Mouse (Mus musculus) frontal cortex, adult (tissue): Measurements from ENCODE around the gene B4gat1.

ENCODE experiments used
- ATAC-seq: cut with Nextera tagmentation; 2 replicates; pipeline ENCODE4 v1.9.2; 2017; ENCODE audit warnings: mild to moderate bottlenecking, moderate library complexity, mixed read lengths; ENCODE audit not compliant: low TSS enrichment

B4gat1 gene

DNA sequence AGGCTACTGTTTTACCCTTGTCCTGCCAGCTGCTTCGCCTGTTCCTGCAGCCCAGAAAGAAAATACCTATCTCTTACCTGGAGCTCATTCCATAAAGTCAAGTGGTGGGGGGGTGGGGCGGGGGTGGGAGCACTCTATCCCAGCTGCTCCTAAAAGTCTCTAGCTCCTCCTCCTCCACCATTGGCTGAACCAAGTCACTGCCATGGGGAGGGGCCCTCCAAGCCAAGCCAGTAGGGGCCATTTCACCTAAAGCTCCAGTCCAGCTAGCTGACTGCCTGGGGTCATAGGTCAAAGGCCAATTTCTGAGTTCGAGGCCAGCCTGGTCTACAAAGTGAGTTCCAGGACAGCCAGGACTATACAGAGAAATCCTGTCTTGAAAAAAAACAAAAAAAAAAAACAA, 5.9 kb upstream of the B4gat1 start:
- ATAC-seq = no peak

DNA sequence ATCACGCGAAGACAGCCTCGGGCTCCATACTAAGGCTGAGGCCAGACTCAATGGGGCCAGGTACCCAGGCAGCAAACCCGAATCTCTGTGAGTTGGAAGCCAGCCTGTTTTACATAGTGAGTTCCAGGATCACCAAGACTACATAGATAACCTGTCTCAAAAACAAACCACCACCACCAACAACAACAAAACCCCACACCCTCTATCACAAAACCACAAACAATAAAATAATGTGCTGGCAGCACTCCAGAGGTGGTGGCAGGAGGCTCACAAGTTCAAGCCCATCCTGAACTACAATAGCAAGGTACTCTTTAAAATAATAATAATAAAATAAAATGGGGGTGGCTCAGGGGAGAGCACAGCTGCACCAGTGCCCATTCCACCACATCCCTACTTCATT, 2.0 kb upstream of the B4gat1 start:
- no peak for ATAC-seq

DNA sequence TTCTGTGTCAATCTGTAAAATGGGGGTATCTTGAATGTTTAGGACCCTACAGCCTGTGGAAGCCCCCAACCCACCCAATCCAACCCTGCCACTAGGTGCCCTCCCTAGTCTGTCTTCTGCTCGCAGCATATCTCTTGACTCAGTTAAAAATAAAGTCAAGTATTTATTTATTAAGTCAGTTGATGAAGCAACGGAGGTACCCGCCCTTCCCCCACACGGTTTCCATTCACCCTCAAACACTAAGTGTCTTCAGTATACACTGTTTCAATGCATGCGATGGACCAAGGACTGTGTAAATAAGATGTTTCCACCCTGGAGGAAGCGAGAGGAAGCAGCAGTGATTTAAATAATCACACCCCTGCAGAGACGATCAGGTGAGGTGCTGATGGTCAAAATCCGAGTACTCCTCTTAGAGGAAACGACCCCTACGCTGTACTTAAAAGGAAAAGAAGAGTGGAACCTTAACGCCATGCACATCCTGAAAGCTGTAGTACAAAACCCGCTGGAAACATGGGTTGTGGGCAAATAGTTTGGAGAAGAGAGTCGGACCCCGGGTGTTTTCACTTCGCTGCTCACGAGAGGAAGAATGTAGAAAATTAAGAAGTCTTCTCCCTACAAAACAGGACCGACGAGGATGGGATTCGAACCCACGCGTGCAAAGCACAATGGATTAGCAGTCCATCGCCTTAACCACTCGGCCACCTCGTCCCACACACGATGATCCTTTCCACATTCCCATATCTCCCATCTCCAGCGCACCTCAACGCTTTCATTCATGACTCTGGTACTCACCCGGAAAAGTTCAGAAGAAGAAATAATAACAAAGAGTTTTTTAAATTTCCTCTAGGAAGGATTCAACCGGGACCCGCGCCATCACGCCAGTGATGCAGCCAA, 701 bp upstream of the B4gat1 start:
- ATAC-seq = 0 out of 2 replicates have a peak, but pooled peaks have one; percentile 22

DNA sequence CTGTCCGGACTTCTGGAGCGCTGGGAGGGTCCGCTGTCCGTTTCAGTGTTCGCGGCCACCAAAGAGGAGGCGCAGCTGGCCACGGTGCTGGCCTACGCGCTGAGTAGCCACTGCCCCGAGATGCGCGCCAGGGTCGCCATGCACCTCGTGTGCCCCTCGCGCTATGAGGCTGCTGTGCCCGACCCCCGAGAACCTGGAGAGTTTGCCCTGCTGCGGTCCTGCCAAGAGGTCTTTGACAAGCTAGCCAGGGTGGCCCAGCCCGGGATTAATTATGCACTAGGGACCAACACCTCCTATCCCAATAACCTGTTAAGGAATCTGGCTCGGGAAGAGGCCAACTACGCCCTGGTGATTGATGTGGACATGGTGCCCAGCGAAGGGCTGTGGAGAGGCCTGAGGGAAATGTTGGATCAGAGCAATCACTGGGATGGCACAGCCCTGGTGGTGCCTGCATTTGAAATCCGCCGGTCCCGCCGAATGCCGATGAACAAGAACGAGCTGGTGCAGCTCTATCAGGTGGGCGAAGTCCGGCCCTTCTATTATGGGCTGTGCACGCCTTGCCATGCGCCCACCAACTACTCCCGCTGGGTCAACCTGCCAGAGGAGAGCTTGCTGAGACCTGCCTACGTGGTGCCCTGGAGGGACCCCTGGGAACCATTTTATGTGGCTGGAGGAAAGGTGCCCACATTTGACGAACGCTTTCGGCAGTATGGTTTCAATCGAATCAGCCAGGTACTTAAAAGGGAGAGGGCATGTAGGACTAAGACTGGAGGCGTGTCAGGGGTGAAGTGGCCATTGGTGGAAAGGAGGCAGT, 882 bp downstream of the B4gat1 start:
- no peak for ATAC-seq

DNA sequence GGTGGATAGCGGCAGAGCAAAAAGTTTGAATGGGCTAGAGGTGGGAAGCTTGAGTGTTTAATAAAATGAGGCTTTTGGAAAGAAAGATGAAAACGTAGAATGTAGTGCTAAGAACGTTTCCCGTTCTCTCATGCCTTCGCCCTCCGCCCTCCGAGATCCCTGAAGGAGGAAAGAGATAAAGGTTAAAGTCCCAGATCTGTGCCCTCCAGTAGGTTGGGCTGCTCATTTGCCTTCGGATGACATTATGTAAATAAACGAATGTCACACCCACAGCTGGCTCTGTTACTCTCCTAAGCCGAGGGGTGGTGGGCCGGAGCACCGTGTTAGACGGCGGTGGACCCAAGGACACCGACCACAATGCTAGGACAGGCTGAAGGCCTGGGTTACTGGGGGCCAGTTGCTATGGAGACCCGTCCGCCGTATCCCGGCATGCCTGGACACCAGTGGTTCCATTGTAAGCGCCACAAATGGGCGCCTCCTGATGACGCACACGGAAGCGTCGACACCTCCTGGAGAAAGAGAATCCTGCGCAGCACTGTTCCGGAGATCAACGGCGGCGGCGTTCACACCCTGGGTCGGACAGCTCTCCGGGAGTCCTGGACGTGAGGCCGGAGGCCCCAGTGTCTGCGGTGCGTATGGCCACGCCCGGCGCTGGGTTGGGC, 2.4 kb downstream of the B4gat1 start, which contains the start of gene Brms1:
TSS of gene Brms1 (plus strand) at position 493 of the 662 bp plus-strand sequence.
- peak; percentile 50 for ATAC-seq

DNA sequence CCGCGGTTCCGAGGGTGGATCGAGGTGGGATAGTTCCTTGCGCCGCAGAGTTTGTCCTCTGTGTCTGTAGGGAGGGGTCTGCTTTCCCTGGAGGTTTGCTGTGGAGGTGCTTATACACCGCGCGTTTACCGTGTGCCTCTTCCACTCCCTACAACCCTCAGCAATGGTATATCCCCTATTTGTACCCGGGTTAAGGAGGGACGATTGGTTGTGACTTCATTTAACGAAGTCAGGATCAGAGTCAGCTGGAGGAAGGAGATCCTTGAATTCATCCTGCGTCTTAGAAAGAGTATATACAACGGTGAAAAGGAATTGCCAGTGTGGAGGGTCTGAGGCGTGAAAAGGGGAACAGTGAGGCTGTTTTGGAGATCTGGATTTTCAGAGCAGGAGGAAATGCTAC, 3.0 kb downstream of the B4gat1 start:
- ATAC-seq = no peak; the same call in 1 of the 2 replicates

DNA sequence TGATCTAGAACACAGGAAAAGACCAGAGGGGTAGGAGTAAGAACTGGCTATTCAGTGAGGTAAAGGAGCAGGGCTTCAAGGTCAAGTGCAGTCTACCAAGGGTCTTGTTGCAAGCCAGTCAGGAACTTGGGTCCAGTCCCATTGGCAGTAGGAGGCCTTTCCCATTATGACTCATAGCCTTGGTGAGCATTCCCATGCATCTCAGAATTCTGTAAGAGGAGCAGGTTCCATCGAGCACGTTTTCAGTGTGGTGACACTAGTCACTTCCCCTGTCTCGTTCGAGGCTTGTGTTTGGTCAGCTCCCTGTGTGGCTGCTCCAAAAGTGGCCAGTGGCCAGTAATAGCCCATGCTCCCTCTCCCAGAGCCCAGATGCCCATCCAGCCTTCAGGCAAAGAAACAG, 6.9 kb downstream of the B4gat1 start:
- no peak for ATAC-seq

DNA sequence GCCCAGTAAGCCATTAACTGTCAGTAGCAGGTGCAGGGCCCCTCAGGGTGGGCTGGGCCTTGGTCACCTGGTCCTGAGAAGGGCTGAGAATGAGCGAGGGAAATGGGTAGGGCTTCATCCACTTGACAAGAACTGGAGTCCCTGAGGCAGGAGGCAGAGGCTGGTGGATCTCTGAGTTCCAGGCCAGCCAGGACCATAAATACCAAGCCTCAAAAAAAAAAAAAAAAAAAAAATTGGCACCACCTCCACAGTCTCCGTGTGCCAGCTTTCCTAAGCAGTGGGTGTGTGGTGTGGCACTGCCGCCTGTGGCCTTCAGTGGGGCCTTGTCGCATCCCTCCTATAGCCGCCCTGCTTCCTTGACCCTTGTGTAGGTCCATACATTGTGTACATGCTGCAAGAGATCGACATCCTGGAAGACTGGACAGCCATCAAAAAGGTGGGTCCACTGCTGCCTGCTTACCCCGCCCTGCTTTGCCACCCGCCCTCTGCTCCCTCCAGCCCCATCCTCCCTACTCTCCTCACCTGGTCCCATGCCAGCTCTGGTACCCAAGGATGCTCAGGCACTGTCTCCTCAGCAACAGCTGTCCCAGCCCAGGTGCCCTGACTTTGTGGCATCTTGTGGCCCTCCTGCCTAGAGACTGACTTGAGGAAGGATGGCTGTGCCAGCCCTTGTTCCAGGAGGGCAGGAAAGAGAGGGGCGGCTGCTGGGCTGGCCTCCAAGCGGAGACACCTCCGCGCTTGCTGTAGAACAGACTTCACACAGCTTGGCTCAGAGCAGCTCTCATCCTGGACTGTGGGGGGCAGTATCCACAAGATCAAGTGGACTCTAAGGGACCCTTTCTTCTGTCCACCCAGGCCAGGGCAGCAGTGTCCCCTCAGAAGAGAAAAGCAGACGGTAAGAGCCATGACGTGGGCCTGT, 9.8 kb downstream of the B4gat1 start:
- peak; percentile 42 for ATAC-seq

DNA sequence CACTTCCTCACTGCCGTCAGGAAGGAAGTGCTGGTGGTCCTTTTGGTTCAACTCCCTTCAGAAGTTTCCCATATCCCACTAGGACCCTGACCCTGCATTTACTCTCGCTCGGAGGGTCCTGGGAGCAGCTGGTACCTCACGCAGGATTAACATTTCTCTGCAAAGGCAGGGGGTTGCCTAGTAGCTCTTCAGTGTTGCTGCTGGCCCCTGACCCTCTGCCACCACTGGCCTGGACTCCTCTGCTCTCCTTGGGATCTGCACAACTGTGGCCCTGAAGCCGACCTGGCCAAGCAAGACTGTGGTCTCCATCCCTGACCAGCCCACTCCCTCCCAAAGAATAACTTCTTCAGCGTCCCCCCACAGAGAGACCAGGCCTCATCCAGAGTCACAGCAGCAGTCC, 10.7 kb downstream of the B4gat1 start:
- ATAC-seq = no peak

DNA sequence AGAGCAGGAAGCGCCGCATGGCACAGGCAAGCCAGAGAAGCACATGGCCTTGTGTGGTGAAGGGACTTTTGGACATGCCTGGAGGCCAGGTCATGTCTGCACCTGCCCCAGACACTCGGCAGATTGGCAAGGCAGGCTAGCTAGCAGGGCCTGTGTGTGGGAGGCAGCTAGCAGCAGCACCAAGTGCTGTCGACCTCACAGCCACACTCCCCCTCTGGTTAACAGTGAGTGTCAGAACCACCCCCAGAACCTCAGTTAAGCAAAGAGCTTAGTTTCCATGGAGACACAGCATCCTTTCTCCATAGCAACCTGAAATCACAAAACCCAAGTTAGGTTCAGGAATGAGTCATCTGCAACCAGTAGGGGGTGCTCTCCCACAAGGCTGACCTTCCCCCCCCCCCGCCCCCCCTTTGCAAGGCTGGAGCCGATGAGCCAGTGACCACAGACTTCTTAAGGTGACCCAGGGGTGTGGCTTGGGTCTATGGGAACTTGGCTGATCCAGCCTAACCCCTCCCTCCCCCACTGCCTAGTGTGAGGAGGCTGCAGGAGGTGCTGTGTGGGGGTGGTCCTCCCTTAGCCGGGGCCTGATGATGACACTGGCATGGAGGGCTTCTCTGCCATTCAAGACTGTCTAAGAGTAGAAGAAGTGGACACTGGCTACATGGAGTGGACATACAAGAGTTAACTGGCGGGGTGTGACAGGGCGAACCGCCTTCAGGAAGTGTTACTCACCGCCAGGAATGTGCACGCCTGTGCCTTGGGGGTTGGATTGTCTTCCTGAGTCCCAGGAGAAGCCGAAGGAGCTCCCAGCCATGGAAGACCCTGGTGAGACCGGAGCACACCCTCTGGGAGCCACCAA, 11.7 kb downstream of the B4gat1 start, which contains the start of gene Rin1:
TSS of gene Rin1 (plus strand) at position 435 of the 859 bp plus-strand sequence.
- ATAC-seq = peak; percentile 55

DNA sequence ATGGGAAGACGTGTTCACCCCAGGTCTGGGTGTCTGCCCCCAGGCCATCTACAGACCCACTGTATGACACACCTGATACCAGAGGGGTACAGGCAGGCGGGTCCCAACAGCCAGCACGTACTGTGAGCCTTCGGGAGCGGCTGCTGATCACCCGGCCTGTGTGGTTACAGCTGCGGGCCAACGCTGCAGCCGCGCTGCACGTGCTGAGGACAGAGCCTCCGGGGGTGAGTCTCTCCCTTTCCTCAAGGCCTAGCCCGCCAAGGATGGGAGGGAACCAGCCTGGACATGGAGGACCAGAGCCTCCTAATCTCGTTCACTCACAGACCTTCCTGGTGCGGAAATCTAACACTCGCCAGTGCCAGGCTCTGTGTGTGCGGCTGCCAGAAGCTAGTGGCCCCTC, 12.4 kb downstream of the B4gat1 start:
- ATAC-seq = no peak

DNA sequence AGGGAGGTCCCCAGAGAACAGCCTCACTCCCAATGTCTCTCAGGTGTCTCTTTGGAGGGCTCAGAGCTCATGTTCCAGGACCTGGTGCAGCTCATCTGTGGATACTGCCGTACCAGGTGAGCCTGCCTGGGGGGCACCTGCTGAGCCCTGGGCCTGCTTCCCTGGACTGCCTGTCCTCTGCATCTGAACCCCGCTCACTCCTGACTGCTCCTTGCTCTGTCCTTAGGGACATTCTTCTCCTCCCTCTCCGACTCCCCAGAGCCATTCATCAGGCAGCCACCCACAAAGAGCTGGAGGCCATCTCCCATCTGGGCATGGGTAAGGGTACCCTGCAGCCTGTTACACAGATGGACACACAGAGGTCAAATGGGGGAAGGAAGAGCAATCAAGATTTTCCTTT, 12.9 kb downstream of the B4gat1 start:
- no peak for ATAC-seq

DNA sequence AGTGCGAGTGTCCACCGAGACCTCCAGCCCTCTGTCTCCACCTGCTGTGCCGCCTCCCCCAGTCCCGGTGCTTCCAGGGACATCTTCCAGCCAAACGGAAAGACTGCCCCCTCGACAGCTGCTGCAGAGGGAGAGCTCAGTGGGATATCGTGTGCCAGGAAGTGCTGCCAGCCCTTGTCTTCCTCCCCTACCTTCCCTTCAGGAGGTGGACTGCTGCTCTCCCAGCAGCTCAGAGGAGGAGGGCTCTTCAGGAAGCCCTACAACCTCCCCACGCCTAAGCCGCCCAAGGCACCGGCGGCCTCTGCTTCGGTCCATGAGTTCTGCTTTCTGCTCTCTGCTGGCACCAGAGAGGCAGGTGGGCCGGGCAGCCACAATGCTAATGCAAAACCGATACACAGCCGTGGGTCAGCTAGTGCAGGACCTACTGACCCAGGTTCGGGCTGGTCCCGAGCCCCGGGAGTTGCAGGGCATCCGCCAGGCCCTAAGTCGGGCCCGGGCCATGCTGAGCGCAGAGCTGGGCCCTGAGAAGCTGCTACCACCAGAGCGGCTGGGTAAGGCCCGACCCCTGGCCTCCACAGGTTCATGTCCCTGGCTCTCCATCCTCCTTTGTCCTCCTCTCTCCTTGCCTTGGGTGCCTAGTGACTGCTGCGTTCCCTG, 13.7 kb downstream of the B4gat1 start:
- ATAC-seq = peak; percentile 25; the same call in 1 of the 2 replicates

DNA sequence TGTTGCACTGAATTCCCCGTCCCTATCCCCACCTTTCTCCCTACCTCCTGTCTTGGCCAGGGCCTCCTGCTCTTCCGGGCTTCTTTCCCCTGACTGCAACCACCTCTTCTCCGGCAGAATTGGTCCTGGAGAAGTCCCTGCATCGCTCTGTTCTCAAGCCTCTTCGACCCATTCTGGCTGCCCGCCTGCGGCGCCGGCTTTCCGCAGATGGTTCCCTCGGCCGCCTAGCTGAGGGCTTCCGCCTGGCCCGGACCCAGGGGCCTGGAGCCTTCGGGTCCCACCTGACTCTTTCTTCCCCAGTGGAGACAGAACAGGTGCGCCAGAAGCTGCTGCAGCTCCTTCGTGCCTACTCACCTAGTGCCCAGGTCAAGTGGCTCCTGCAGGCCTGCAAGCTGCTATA, 14.2 kb downstream of the B4gat1 start:
- ATAC-seq = no peak

DNA sequence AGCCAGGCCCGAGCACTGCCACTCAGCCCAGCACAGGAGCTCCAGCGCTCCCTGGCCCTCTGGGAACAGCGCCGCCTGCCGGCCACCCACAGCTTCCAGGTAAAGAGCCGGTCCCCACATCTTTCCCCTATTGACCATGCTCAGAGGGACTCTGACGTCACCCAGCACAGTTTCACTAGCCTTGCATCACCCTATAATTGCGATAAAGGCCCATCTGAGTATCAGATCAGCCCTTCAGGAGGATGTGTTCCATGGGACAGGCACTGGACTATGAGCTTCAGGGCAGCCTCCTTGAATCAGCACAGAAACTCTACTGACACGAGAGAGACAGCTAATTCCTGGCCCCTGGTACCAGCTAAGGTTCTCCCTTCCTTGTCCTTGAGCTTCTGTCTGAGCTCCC, 15.3 kb downstream of the B4gat1 start:
- no peak for ATAC-seq

DNA sequence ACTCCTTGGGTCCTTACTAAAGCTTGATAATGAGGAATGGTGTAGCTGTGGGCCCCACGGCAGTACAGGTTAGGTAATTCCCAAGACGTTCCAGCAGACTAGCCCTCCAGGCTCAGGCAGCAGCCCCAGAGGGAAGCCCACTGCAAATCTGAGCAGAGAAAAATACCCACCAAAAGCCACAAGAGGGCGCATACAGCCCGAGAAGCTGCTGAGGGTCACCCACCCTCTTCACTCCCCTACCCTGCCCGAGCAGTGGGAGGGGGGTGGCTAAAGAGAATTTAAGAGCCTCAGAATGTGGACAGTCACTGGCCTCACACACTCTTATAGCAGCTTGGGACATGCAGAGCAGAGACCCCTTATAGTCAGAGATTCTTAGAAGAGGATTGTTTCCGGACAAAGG, 17.6 kb downstream of the B4gat1 start:
- ATAC-seq = no peak

DNA sequence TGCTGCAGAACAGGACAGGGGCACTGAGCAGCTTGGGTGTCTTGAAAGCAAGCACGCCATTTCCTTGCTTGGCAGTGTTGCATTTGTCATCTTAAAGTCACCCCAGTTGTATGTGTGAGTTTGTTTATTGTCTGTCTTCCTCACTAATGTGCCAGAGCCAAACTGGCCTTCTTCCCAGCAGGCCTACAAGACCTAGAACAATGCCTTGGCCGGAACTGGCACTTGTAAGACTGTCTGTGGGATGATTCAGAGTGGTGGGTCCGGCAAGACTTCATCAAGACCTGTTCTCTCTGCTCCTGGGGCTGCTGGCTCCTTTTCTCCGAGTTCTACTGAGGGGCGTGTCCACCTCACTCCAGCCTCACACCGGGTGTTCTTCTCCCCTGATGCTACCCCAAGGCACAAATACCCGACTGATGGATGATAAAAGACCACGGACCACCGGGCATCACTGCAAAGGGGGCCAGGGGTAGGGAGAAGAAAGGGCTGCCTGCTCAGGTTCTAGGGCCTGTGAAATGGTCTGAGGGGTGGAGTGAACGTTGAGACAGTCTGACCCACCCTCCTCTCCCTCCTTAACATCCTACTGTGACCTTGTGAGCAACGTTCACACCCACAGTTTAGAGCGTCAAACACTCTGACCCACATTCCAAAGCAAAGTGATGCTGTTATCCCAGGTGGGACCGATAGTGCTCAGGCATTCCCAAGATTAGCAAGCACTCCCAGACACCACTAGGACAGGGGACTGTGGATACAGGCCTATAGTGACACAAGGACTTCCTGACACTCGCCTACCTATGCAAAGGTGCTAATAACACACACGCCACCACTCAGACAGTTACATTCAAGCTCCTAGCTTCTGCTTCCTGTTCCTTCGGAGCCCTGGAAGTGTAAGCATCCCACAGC, 19.5 kb downstream of the B4gat1 start:
- no peak for ATAC-seq
